Mouse (Mus musculus) right cerebral cortex, adult 18-20 months (tissue): ENCODE results near the gene Klhdc7a.

Source experiments
- DNase-seq: peaks from one replicate; pipeline ENCODE4 v3.0.0; 2022; ENCODE audit warnings: mixed read lengths

Gene Klhdc7a

GRCm38 (mm10) chr4:139960086-139960713, 7.6 kb downstream of the Klhdc7a start:
- no peak for DNase-seq

GRCm38 (mm10) chr4:139959188-139959587, 8.6 kb downstream of the Klhdc7a start:
- DNase-seq: no peak

GRCm38 (mm10) chr4:139950876-139951485, 16.8 kb downstream of the Klhdc7a start:
- no peak for DNase-seq

- DNase-seq: no peak
These were observed 17.4 kb downstream of the Klhdc7a start for GRCm38 (mm10) chr4:139950431-139950848.

GRCm38 (mm10) chr4:139948591-139948990, 19.2 kb downstream of the Klhdc7a start:
- DNase-seq: no peak

GRCm38 (mm10) chr4:139947341-139947740, 20.5 kb downstream of the Klhdc7a start:
- DNase-seq: no peak

- no peak for DNase-seq
These were observed 26.0 kb downstream of the Klhdc7a start for GRCm38 (mm10) chr4:139941831-139942230.

GRCm38 (mm10) chr4:139935557-139935956, 32.3 kb downstream of the Klhdc7a start:
- no peak for DNase-seq

GRCm38 (mm10) chr4:139932970-139933801, 34.6 kb downstream of the Klhdc7a start:
- DNase-seq: peak; percentile 35

- no peak for DNase-seq
These were observed 35.9 kb downstream of the Klhdc7a start for GRCm38 (mm10) chr4:139931790-139932510.

GRCm38 (mm10) chr4:139930885-139931284, 36.9 kb downstream of the Klhdc7a start:
- no peak for DNase-seq

GRCm38 (mm10) chr4:139926161-139926561, 41.7 kb downstream of the Klhdc7a start:
- peak; percentile 75 for DNase-seq

- peak; percentile 60 for DNase-seq
These were observed 42.3 kb downstream of the Klhdc7a start for GRCm38 (mm10) chr4:139925275-139926160.

- no peak for DNase-seq
These were observed 51.1 kb downstream of the Klhdc7a start for GRCm38 (mm10) chr4:139916731-139917130.
